Mouse (Mus musculus): ENCODE measurements at regions not wholly inside any gene's neighbourhood (a gene's known extent, or its start where the extent isn't known, plus 50 kb on each side); places are given as distances from the start of the nearest gene placed in this dataset.

DNA sequence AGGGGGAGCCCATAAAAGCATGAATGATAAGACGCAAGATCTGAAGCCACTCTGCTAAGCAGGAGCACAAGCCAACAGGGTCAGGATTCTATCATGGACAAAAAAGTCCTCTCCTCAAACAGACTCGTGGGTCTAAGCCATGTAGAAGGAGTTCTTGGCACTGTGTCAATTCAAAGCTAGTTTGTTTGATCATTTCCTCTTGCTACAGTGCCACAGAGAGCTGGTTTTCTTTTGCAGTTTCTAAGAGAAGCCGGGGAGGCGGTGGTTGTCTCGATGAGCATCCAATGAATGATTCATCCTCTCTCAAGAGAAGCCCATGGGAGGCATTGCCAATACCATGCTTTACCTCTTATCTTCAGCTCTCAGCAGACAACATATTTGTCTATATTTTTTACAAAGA, 284.6 kb upstream of the Noct start:
- peak; percentile 60 for DNase-seq (ENCODE audit: low read depth, low spot score)

DNA sequence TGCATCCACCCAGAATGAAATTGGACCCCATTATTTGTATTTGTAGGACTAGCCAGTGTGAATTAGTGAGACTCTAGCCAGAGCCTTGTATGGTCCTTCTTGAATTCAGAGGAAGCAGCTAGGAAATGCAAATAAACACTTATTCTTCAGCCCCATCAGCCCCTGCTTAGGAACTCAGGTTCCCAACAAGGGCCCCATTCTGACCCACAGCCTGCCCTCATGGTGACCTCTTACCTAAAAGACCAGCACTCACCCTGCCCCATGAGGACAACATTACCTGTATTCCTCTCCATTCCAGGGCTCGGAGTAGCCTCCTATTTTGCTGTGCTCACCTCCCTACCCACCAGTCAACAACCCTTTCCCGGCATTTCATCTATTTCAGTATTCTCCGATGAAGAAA, 283.6 kb upstream of the Noct start:
- DNase-seq (ENCODE audit: low read depth, low spot score) = no peak

DNA sequence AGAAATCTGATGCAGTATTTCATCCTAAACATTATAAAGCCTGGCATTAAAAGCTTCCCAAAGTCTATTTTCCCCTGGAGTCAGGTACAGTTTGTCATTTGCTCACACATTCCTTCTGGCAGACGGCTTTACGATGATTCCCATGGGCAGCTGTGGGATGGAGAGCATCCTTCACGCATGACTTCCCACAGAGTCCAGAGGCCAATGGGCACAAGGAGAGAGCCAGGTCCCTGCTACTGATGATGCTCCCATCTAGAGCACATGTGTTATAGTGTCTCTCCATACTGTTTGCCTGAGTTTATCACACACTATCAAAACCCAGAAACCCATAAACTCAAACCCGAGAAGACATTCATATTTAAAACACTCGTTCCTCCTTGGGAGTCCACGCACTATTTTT, 270.8 kb upstream of the Noct start:
- DNase-seq (ENCODE audit: low read depth, low spot score) = no peak

DNA sequence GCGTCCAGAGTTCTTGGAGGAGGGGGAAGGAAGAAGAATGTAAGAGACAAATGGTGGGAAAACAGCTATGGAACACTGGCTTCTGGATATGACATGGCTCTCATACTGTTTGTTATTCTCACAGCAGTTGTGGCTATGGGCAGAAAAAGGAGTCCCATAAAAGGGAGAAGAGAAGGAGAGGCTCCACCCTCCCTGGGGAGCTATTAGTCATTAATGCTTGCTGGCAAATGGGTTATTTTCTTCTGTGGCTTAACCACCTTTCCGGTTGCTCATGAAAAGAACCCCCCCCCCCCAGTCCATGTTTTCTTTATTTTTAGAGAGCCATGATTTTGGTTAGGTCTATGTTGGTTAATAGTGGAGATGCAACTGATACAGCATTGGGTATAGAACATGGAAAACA, 253.9 kb upstream of the Noct start:
- DNase-seq (ENCODE audit: low read depth, low spot score) = no peak

DNA sequence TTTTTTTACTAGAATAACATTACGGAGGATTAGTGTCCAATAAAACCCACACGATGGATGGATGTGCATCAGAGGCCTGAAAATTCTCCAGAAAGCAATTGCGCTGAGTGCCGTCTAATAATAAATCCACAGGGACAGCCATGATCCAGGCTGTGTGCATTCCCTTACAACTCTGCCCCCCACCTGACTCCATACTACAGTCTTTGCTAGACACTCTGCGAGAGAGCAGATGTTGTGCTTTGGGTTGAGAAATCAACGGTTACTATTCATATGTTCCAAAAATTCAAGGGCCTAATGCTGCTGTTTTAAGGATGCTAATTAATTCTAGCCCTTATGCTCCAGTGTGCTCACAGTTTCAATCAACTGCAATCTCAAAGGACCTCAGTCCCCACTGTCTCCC, 251.2 kb upstream of the Noct start:
- DNase-seq (ENCODE audit: low read depth, low spot score) = no peak

DNA sequence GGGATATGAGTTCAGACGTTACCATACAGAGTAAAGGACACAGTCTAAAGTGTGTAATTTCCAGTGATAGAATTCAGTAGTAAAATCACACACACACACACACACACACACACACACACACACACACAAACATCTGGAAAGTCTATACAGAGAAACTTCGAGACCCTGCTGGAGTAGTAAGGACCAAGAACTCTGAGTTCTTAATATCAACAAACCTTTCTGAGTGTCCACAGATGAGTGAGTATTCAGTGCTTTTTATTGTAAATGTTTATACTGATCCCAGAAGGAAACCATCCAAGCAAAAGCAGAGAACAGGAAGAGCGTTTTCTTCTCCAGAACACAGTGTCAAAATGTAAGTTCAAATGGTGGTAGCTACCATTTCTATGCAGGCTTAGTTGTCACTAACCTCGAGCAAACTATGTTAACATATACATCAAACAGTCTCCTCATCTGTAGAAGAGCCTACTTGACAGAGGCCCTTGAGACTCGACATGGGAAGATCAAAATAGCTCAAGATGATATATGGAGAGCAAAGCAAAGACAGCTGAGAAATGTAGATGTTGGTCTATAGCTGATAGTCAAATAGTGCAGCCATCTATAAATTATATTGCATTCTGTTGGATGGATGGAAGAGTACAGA, 248.0 kb upstream of the Noct start:
- no peak for DNase-seq (ENCODE audit: low read depth, low spot score)

DNA sequence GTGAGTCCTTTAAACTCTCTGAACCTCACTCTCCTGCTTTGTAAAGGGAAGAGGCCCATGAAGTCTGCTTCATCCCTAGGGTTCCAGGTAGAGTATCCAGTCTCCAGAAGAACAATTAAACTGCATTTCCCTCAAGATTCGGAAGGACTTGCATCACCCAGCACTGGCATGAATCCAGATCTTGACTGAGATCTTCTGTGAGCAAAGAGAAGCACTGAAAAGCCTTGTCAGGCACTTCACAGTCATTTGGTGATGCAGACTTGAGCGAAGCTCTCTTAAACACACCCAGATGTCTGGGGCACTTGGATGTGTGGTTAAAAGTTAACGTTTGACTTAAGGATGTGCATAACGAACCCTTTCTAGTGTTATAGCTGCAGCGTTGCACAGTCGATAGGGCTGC, 247.4 kb upstream of the Noct start:
- DNase-seq (ENCODE audit: low read depth, low spot score) = no peak

DNA sequence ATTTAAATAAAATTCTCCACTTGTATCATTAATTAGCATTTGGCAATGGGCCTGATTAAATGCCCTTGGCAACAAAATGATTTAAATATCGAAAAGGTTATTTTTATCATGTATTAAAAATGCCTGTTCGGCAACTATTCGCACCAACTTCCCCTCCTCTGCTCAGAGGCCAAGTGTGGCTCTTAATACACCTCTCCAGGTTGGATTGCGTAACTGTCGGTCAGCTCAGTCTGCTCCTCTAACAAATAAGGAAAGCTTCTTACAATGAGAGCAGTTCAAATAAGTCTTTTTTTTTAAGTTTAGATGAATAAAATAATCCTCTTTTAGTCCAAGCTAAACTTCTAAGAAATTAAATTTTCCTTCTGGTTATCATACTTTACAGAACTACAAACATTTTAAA, 245.6 kb upstream of the Noct start:
- DNase-seq (ENCODE audit: low read depth, low spot score) = no peak

DNA sequence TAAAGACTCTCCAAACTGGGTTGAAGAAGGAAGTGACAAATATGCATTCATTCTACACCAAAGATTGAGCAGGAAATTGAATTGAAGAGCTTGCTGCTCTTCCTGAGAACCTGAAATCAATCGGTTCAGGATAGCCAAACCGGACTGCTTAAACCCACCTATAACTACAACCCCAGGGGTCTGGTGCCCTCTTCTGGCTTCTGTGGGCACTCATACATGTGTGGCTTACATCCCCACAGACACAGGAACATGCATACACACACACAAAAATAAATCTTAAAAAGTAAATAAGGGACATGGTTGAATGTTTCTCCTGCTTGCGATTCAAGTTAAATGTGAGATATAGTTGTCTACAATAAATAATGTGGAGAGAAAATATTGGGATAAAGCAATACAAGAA, 244.7 kb upstream of the Noct start:
- no peak for DNase-seq (ENCODE audit: low read depth, low spot score)

DNA sequence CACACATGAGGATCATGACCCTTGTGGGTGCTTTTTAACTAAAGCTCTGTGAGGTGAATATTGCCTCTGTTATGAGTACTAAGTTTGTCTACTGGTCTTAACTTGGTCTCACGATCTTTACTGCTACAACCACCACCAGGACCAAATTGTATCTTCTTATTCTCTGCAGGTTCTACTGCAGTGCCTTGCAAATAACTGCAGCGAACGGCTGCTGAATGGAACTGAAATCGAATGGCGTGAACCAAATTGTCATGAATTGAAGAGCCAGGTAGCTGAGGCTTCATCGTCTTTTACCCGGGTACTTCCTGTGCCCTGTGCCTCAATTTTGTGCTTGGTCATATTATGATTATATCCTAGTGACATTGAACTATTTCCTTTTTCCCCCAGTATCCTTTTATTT, 242.5 kb upstream of the Noct start:
- DNase-seq (ENCODE audit: low read depth, low spot score) = no peak

DNA sequence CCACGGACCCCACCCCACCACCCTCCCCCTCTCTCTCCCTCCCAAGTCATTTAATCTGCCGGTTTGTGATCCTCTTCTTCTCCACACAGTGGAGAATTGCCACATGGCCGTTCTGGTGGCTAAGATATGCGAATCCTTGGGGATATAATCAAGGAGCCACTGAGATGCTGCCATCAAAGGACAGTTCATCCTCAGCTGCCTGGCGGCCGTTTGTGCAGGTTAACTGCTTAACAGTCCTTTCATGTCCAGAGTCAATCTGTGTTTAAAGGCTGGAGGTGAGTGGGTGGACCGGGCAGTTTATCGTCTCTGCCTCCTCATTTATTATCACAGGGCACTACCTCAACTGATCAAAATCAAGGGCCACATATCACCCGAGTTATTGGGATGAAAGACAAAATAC, 241.6 kb upstream of the Noct start:
- DNase-seq (ENCODE audit: low read depth, low spot score) = no peak

DNA sequence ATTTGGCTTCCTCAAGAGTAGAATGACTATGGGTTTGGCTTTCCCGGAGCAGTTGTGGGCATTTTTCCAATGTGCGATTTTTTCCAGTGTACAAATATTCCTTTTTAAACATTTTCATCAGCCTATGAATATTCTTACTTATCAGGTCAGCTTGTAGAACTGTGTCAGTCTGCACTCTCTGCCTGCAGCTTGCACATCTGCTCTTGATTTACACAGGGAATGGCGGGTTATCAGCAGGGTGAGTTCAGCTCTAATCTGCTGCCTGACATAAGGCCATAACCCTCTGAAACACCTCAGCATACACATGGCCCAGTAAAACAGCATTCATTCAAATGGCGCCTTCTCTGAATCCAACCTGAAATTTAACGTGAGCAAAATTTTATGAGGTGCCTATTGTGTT, 241.1 kb upstream of the Noct start:
- DNase-seq (ENCODE audit: low read depth, low spot score) = no peak

DNA sequence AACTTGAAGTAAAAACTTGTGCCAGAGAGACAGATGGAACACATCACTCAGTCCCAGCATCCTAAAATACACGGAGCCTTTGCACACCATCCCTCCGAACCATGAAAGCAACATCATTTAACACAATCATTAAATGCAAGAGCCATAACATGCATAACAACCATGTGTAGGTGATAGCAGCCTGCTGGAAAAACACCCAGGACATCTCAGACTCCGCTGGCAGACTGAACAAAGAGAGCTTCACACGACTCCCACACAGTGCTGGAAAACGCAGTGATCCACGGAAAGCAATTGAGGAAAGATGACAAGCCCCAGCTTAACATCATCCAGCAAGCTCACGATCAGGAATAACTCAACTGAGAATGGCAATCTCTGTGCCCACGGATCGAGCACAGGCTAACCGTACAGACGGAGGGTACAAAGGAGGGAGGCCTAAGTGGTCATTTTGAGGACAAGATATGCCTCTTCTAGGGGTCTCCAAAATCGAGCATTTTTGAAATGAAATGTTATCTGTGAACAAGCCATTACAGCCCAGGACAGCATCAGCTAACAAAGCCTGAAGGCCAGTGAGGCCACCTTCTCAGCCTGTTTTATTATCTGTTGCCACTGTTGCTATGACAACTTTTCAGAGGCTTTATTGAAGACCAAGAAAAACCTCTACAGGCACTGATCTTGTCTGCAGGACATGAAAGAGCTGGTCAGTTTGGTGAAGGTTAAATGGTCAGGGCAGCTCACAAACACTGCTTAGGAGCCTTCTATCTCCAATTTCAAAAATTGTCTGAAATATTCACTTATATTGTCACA, 240.1 kb upstream of the Noct start:
- DNase-seq (ENCODE audit: low read depth, low spot score) = peak; percentile 94

DNA sequence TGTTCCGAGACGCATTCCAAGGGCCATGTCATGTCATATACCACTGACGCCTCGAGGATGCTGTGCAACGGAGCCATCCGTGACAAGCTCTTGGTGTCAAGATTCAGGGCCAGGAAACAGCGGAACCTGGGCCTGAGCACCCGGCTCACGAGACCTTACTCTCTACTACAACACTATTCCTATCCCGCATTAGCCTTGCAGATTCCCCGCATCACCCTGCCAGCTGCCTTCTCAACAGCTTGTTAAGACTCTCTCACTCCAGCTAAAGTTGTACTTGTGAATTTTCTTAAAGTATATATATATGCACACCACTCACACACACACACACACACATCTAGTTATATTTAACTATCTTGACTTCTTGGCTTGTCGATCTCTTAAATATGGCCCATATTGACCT, 236.4 kb upstream of the Noct start:
- DNase-seq (ENCODE audit: low read depth, low spot score) = no peak

DNA sequence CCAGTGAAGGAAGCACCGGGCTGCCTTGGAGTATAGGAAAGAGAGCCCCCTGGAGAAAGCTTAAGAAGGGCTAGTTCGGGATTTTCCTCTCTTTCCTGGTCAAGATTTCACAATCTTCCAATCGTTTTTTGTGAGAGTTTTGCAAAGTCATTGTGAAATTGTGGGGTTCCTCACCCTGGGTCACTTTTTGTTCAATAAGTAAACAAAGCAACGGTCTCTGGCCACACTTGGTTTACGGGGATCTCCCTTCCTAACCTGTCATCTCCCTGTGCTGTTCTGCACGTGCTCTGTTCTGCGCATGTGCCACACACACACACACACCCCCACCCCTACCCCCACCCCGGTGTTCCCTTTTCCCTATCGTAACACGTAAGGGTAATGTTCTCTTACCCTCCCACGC, 233.4 kb upstream of the Noct start:
- no peak for DNase-seq (ENCODE audit: low read depth, low spot score)

DNA sequence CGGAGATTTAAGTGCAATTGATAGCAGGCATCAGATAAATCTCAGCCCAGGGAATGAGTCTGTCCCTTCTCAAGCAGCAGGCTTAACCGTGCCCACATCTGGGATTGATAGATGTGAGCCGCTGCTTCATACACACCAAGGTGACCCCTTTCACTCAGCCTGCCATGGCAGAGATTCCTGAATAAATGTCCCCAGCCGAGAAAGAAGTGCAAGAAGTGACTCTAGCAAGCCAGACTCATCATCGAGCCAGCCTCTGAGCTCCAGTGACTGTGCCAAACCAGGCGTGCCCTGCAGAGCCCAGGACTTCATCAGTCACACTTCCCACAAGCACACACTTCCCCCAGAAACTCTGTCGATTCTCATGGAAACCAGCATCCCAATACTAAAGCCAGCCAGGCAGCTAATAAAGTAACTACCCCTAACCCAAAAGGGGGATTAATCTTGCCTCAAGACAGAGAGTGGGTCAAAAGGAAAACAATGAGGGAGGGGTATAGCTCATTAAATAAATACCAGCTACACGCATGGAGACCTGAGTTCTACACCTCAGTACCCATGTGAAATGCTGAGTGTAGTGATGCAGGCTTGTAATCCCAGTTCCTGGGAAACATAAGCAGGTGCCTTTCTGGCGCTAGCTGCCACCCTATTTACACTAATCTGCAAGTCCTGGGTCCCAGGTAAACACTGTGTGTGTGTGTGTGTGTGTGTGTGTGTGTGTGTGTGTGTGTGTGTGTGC, 231.5 kb upstream of the Noct start:
- no peak for DNase-seq (ENCODE audit: low read depth, low spot score)

DNA sequence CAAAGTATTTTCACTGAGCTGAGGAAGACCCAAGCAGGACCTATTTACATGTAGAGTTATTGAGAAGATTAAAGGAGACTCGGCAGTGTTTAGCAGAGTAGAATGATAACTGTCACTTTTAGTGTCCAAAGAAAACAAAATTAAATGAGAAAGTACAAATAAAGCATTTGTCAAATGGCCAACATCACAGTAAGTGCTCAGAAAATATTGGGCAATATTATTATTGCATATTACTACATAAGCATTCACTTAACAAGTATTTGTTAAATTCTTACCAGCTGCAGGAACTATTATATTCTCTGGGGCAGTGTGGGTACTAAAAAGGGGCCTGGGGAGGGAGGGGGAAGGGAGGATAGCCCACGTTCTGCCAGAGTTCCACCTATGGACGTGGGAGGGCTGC, 224.5 kb upstream of the Noct start:
- no peak for DNase-seq (ENCODE audit: low read depth, low spot score)

DNA sequence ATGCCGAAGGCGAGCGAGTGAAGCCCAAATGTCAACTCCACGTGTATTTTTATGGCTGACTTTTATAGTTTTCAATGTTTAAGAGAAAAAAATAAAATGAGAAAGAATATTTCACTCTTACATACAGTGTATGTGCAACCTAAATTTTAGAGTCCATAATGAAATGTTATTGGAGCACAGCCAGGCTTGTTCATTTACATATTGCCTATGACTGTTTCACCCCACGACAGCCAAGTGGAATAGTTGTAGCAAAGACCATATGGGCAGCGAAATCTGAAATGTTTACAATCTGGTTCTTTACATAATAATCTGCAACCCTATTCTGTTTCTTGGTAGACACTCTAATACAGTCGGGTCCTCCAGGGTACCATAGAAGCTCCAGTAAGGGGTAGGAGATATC, 223.3 kb upstream of the Noct start:
- DNase-seq (ENCODE audit: low read depth, low spot score) = no peak

DNA sequence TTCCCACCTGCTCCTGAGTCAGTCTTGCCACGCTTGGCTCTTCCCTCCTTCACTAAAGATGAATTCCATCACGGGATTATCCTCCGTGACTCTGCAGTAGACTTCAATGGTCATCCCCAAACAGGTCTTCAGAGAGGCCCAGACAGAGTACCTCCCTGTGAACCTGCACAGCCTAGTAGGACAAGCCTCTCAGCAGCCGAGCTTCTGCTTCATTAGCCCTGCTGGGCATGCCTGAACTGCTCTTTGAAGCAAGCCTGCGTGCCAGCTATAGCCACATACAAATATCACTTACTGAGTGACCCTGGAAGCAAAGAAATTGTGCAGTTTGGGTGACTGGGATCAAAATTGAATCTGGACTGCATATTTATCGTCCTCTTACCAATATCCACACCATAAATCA, 221.6 kb upstream of the Noct start:
- no peak for DNase-seq (ENCODE audit: low read depth, low spot score)

DNA sequence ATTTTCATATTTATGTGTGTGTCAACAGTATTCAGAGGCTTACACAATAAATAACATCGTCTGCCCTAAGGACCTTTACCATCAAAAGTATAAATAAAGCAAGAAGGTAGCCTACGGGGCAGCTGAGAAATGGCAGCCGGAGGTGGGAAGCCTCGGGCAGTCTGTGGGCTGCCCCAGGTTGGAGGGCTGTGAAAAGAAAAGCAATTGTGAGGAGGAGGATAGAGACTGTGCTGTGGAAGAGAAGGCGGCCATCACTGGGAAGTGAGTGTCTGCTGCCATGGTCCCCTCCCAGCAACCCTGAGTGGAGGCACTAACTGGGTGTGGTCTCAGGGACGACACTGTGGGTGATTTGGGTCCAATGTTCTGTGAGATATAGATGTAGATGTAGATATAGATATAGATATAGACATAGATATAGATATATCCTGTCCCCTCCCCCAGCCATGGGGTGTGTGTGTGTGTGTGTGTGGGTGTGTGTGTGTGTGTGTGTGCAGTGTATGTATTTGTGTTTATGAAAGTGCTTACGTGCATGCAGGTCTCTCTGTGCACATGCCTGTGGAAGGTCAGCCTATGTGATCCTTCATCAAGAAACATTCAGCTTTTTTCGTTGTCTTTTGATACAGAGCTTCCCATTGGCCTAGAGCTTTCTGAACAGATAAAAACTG, 220.6 kb upstream of the Noct start:
- DNase-seq (ENCODE audit: low read depth, low spot score) = no peak

DNA sequence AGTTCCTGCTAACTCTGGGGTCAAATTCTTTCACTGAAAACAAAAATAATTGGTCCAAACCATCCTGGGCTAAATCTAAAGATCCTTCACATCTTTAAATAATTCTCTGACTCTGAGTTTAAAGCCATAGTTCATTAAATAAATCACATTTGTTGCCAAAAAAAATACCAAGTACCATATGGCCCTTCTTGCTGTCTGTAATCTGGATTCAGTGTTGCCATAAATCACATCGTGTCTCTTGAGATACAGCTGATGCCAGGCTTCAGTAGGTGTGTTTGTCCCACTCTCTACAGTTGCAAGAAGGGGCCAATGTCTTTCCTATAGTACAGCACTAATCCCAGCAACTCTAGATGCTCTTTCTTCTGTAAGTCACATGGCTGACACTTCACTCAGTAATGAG, 220.0 kb upstream of the Noct start:
- no peak for DNase-seq (ENCODE audit: low read depth, low spot score)

DNA sequence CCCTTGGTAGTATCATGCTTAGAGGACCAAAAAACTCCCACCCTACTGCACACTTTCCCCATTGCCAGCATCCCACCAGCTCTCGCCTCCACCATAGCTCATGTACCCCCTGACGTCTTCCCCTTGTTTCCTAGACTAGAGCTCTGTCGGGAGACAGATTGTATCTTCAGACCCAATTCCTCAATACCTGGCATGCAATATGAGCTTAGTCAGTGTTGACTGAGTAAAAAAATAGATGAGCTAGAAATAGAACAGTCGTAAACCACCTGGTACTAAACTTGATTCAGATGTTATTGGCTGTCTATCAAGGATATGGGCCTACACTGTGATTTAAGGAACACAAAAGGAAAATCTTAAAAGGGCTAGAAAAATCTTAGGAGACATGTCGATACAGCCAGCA, 215.1 kb upstream of the Noct start:
- no peak for DNase-seq (ENCODE audit: low read depth, low spot score)
